Mouse (Mus musculus): ENCODE measurements at regions not wholly inside any gene's neighbourhood (a gene's known extent, or its start where the extent isn't known, plus 50 kb on each side); places are given as distances from the start of the nearest gene placed in this dataset.
A peak's percentile ranks its signal among the peaks of the same experiment; 100 is the strongest.

GRCm38 (mm10) chrX:42332906-42333305 lies 156.6 kb upstream of the Tex13c2 start:
- DNase-seq, result peak; percentile 6

GRCm38 (mm10) chrX:42333631-42334030 lies 155.9 kb upstream of the Tex13c2 start:
- no peak for DNase-seq

- DNase-seq, result no peak
Observed at GRCm38 (mm10) chrX:42334794-42335193, 154.7 kb upstream of the Tex13c2 start.

GRCm38 (mm10) chrX:42336772-42337171 lies 152.7 kb upstream of the Tex13c2 start:
- DNase-seq, result no peak

GRCm38 (mm10) chrX:42342362-42342761 lies 147.1 kb upstream of the Tex13c2 start:
- DNase-seq, result no peak

- peak; percentile 26 for DNase-seq
Observed at GRCm38 (mm10) chrX:42342951-42343879, 146.3 kb upstream of the Tex13c2 start.

GRCm38 (mm10) chrX:42352610-42353254 lies 136.8 kb upstream of the Tex13c2 start:
- no peak for DNase-seq

- no peak for DNase-seq
Observed at GRCm38 (mm10) chrX:42359381-42360172, 129.9 kb upstream of the Tex13c2 start.

- DNase-seq, result peak; percentile 6
Observed at GRCm38 (mm10) chrX:42360173-42360931, 129.1 kb upstream of the Tex13c2 start.

- DNase-seq, result no peak
Observed at GRCm38 (mm10) chrX:42360973-42361372, 128.5 kb upstream of the Tex13c2 start.

GRCm38 (mm10) chrX:42361400-42362028 lies 128.0 kb upstream of the Tex13c2 start:
- no peak for DNase-seq

- no peak for DNase-seq
Observed at GRCm38 (mm10) chrX:42364137-42364536, 125.4 kb upstream of the Tex13c2 start.

- peak; percentile 2 for DNase-seq
Observed at GRCm38 (mm10) chrX:42373794-42374398, 115.6 kb upstream of the Tex13c2 start.

- DNase-seq, result no peak
Observed at GRCm38 (mm10) chrX:42393836-42394556, 95.5 kb upstream of the Tex13c2 start.

GRCm38 (mm10) chrX:42396441-42396840 lies 93.0 kb upstream of the Tex13c2 start:
- no peak for DNase-seq

GRCm38 (mm10) chrX:42398836-42399235 lies 90.7 kb upstream of the Tex13c2 start:
- DNase-seq, result peak; percentile 7

GRCm38 (mm10) chrX:42399343-42399742 lies 90.1 kb upstream of the Tex13c2 start:
- DNase-seq, result no peak

- DNase-seq, result no peak
Observed at GRCm38 (mm10) chrX:42401091-42401490, 88.4 kb upstream of the Tex13c2 start.

- DNase-seq, result no peak
Observed at GRCm38 (mm10) chrX:42401564-42402334, 87.7 kb upstream of the Tex13c2 start.

GRCm38 (mm10) chrX:42402335-42402605 lies 87.2 kb upstream of the Tex13c2 start:
- DNase-seq, result no peak

Measured in adrenal gland, adult 2 months (tissue).